Mouse (Mus musculus): ENCODE data around the gene Rapsn.

Rapsn gene

DNA sequence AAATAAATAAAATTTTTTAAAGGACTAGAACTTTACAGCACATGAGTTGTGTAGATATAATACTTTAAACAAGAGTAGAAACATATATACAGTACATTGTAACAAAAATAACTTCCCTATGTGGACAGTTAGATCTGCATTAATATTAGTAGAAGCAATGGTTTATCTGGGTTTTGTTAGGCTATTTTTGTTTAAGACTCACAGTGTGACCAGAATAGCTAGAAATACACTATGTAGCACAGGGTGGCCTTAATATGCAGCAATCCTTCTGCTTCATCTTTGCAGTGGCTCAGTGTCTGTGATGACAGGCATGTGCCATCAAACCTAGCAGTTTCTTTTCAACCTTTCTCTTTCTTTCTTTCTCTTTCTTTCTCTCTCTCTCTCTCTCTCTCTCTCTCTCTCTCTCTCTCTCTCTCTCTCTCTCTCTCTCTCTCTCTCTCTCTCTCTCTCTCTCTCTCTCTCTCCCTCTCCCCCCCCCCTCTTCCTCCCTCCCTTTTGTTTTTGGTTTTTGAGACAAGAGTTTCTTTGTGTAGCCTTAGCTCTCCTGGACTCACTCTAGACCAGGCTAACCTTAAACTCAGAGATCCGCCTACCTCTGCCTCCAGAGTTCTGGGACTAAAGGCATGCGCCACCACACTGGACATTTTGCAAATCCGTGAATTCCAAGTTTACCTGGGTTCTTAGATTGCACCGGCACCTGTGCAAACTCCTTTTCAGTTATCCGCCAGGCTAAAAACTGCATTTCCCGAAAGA, 17.9 kb downstream of the Rapsn start:
- no peak for DNase-seq (ENCODE audit: low spot score in 2 of 2)

DNA sequence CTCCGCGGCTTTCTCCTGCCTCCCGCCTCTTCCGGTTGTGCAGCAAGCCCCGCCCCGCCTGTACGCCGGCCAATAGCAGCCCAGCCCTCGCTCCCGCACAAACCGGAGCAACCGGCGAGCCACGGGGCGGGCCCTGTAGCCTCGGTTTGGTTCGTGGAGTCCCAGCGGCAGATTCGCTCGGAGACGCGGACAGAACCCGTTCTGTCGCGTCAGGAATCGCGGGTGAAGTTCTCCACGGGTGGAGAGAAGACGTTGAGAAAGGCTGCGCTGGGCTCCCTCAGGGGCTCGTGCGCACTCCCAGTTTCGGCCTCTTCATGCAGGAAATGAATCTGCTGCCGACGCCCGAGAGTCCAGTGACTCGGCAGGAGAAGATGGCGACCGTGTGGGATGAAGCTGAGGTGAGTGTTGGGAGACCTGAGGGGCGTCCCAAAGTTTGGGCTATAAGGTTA, 18.5 kb downstream of the Rapsn start, which contains the start of gene Psmc3:
Gene Psmc3, plus strand, starts transcription at position 76 of the 449 bp plus-strand sequence.
- peak; percentile 98 for DNase-seq (ENCODE audit: low spot score in 2 of 2)

DNA sequence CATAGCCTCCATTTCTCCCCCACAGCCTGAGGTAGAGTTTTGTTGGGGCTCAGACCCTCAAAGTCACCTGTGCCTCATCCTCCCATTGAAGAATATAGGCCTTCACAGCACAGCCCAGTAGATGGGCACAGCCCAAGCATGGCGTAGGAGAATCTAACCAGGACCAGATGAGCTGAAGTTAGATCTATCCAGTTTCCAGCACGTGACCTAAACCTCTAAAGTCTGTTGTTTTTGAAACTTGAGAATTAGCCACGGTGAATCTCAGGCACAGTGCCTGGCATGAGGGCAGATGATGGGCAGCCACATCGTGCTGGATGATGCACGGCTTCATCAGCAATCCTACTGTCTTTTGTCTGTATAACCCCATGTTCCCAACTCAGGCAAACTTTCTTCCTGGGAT, 23.0 kb downstream of the Rapsn start:
- DNase-seq (ENCODE audit: low spot score in 2 of 2): no peak

DNA sequence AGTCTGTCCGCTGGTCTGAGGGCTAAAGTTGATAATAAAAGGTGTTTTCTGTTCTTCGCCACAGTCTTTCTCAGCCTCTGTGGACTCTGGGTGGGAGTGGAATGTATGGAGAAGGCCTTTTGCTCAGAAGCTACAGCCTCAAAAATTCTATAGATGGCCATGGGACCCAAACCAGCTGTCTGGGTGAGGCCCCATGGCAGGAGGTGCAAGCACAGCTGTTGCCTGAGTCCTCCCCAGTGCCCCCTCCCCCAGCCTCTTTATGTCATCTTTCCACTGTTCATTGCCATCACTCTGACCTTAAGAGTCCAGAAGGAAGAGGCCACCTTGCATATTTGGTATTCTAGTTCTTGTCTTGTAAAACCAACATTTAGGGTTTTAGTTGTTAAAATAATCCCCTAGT, 24.0 kb downstream of the Rapsn start:
- DNase-seq (ENCODE audit: low spot score in 2 of 2): no peak

DNA sequence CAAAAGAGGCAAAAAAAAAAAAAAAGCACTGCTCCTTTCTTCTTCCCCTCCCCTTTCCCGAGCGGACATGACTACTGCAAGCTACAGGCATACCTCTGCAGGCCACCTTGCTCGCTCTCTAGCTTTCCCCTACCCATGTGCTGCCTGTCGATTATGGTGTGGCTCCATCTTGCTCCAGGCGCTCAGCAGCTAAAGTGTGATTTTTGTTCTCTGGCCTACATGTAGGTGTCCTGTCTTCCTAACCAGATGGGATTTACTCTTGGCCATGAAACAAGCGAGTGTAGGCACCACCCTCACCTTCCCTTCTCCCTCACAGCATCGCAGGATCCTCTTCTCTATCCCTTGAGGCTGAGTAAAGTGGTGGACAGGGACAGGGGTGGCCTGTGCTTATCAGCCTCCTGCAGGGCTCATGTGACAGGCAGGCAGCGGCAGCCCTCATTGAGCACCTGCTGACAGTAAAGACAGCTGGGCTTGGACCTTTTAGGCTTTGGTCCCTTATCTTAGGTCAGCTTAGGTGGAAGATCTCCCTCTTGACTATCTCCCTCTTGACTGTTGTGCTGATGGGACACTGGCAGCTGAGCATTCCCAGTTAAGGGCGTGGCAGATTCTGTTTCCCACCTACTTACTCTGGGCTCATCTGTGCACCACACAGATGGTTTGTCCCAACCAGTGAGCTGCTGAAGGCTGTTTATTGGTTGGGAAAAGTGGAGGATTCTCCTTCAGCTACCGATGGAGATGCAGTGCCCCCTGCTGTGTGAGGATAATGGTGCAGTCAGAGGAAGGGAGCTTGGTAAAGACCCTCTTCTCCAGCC, 25.3 kb downstream of the Rapsn start:
- peak; percentile 82 to 86 for DNase-seq (ENCODE audit: low spot score in 2 of 2)

DNA sequence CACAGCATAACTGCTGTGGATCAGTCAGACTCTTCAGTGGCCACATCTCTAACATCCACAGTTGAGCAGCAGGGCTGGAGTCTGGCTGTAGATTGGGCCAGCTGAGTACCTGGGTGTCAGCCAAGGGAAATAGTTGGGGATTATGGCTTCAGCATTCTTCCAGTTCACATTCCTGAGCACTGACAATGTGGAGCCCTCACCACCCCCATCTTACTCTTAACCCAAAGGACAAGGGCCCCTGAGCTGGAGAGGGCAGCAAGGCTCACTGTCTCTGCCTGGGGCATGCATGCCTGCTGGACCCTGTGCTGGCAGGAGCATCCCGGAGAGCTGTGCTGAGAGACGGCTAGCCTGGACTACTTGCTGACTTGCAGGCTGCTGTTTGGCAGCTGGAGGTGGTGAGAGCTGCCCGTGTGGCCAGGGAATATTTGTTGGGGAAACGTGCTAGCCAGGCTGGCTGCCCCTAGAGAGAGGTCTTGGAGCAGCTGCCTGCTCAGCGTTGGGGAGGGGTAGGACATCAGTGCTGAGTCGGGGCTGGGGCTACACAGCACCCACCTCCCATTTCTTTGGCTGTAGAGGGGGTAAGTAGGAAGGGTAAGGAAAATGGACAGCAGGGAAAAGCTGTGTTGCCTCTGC, 26.5 kb downstream of the Rapsn start:
- no peak for DNase-seq (ENCODE audit: low spot score in 2 of 2)

DNA sequence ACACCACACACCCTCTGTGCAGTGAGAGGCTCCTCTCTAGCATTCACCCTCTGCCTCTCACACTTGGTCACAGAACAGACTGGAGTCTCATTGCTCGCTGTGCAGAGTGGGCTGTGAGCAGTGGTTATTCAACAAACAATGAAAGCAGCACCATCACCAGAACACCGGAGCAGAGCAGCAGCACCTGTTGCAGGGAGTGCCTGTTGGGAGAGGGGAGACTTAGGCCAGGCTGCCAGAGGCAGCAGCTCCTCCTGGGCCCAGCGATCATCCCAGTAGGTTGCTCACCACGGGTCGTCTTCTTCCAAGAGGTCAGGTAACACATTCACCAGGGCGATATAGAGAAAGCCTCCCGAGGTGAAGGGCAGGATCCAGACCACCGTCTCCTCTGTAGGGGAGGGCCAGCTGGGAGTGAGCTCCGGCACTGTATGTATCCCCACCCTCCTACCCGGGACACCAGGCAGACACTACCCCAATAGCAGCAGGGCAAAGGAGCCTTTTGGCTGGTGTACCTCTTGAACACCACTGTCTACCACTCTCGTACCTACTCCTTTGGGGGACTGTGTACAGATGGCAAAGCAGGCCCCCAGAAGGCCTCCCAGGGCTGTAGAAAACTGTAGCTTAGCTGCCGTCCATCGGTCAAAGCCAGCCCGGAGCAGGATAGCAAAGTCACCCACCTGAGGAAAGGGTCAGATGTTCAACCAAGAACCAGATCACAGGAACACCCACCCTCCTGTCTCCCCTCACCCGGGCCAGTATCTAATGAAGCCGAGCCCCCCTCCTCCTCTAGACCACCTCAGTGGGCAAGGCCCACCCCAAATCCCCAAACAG, 27.6 kb downstream of the Rapsn start:
- no peak for DNase-seq (ENCODE audit: low spot score in 2 of 2)

DNA sequence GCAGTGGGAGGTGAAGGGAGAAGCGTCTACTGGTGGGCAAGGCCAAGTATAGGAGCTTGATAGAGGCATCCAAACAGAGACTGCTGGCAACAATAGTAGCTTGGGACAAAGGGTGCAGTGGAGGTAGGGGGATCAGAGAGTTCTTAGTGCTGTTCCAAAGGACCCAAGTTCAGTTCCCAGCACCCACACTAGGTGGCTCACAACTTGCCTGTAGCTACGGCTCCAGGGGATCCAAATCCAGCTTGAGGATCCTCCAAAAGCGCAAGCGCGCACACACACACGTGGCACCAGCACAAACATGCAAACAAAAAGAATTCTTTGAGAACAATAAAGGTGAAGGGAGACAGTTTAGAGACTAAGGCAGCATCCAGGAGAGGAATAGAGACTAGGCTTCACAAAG, 28.8 kb downstream of the Rapsn start:
- peak in 1 of 2 experiments; percentile 29 for DNase-seq (ENCODE audit: low spot score in 2 of 2)

DNA sequence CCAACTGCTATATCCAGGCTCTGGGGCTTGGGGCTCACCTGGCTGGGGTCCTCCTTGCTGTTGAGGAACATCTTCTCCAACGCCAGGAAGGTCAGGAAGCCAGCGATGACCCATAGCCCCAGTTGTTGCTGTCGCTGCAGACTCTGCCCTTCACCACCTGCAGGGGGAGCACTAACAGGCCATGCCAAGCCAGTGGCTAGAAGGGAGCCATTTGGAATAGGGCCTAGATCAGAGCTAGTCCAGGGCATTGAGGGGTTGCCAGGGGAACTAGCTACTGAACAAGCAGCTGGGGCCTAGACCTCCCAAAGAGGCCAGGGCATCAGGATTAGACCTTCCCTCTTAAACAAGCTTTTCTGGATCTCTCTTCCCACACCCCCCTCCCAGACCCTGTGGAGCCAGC, 30.1 kb downstream of the Rapsn start:
- DNase-seq (ENCODE audit: low spot score in 2 of 2): peak; percentile 76

DNA sequence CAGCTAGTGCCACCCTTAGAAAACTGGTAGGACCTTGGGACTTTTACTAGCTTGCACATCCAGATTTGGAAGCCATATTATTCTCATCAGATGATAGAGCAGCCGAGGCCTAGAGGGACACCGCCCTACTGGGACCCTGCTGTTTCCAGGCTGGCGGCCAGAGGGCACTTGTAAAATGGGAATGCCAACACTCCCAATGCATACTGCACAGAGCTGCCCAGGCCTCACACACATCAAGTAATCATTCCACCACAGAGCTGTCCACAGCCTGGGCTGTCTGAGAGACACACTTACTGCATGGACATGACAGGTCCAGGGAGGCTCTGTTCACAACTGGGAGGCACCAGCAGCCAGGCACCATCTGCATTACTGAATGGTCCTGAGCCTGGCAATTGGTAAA, 31.0 kb downstream of the Rapsn start:
- DNase-seq (ENCODE audit: low spot score in 2 of 2): no peak

DNA sequence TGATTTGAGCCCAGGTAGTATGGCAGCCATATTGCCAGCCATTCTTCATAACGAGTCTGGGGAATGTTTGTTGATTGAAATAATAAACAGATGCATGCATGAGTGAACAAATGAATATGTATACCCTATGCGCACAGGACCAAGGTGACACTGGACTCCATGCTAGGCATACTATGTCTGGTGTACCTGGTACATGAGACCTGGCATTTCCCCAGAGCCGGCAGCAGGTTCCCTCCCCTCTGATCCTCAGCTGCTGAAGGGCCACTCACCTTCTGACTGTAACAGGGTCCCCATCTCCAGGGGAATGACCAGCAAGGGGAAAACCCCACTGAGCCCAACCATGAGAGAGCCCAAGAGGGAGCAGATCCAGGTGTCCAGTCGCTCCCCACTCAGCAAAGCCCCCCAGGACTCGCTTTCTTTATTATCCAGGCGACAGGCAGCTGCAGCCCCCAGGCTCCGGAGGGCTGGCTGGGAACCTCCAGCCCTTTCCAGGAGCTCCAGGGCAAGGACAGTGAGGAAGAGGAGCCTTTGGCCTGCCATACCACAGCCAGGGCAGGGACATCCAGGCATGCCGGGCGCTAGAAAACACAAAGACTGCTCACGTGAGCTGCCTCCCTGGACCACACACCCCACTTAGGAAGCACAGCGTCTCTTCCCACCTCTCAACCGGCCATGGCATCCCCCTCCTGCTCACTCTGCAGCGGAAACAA, 32.9 kb downstream of the Rapsn start:
- no peak for DNase-seq (ENCODE audit: low spot score in 2 of 2)

DNA sequence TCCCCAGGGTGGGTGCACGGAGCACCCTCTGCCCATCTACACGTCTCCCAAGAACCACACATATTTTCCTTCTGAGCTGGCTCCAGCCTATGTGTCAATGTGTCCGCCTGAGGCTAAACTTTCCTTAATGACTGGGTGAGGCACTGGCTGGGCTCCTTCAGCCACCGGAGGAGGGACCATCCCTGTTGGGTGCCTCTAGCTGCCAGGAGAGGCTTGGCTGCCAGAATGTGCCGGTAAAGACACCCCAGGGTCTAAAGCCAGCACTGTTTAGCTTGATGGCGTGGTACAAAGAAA, 33.4 kb downstream of the Rapsn start:
- DNase-seq (ENCODE audit: low spot score in 2 of 2): no peak

DNA sequence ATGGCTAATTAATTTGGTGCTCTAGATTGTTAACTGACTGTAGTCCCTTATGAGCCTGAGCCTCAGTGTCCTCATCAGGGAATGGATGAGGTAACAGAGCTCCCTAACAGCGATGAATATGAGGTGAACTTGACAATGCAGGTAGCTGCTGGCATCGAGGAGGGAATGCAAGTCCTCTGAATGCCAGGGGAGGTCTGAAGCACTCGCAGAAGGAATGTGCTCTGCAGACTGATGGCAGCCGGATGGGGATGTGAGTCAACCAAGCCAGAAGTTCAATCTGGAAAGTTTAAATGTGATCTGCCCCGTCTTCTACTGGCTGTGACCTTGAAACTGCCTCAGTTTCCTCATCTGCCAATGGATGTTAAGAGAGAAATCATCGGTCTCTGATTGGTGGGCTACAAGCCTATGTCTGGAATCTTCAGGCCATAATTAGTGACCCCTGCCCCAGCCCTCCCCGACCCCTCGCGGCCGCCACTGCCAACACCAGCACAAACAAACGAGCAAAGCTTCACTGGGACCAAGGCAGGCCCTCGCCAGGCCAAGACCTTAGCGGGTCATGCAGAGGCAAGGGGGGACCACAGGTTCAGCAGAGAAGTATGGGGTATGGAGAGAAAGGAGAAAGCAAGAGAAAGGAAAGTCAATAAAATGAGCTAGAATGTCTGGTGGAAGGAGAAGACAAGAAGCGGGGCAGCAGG, 34.0 kb downstream of the Rapsn start:
- peak; percentile 34 to 46 for DNase-seq (ENCODE audit: low spot score in 2 of 2)

DNA sequence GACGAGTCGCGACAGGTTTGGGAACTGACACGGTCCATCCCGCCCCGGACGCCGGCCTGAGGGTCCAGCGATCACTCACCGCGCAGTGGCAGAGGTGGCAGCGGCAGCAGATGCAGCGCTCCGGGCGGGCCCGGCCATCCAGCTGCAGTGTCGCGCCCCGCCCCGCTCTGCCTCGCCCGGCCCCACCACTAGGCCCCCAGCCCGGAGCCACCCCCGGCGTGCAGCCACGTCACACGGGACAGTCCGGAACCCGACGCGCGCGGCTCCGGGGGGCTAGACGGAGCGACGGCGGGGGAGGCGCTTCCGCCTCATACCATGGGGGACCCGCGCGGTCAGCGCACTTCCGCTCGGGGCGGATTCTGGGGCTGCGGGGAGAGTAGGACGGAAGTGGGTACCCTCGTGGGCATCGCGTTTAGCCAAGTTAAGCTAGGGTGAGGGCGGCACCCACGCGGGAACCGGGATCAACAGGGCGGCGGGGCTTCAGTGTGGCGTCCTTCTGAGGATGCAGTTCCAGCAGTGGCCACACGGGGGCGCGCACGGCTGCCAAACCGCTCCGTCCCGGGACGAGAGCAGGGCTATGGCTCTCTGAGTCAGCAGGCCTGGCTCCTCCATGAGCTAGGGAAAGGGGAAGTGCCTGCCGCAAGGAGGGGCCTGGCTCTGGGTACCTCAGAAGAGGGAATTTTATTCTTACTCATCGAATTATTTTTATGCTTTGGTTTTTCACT, 34.8 kb downstream of the Rapsn start, which contains the start of gene Slc39a13:
Gene Slc39a13, minus strand, starts transcription at position 342 of the 725 bp plus-strand sequence.
- peak; percentile 96 to 97 for DNase-seq (ENCODE audit: low spot score in 2 of 2)

DNA sequence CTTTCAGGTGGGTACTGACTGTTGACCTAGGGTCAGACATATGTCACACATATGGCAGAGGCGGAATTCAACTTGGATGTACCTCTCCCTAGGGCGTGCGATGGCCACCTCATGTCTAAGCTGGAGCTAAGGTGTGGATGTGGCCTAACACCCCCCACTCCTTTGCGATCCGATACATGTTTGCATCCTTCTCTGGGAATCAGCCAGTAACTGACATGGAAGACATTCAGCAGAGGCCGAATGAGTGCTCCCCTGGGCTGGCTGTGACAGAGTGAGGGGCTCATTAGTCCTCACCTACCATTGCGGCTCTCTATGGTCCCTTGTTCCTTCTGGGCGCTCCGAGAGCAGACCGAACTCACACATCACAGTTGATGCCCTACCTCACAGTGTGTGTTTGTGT, 35.6 kb downstream of the Rapsn start:
- DNase-seq (ENCODE audit: low spot score in 2 of 2): peak; percentile 32 to 47

DNA sequence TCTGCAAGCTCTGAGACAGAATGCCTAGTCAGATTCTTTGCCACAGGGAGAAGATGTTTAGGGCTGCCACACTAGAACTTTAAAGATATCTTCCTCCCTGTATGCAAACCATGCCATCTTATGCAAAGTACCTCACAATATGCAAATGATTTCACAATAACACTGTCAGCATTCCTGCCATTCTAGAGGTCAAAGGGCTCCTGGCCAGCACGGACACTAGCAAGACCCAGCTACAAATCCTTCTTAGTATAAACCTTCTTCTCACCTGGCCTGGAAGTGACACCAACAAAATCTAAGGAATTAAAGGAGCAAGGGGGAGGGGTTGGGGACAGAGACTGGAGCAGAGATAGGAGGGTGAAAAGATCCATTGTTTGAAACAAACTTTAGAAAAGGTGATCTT, 36.7 kb downstream of the Rapsn start:
- no peak for DNase-seq (ENCODE audit: low spot score in 2 of 2)

DNA sequence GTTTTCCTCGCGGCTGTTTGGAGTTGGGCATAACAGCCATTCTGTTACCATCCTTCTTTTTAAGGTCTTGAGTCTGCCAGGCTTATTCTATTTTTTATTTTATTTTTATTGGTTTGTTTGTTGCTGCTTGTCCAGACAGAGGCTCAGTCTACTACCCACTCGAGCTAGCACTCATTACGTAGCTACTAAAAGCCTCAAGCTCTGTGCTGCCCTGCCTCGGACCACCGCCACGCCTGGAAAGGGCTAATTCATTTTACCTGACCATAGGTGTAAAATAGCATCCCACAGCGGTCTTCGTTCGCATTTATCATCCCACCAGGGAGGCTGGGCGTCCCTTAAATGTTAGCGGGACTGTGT, 42.5 kb downstream of the Rapsn start:
- no peak for DNase-seq (ENCODE audit: low spot score in 2 of 2)

DNA sequence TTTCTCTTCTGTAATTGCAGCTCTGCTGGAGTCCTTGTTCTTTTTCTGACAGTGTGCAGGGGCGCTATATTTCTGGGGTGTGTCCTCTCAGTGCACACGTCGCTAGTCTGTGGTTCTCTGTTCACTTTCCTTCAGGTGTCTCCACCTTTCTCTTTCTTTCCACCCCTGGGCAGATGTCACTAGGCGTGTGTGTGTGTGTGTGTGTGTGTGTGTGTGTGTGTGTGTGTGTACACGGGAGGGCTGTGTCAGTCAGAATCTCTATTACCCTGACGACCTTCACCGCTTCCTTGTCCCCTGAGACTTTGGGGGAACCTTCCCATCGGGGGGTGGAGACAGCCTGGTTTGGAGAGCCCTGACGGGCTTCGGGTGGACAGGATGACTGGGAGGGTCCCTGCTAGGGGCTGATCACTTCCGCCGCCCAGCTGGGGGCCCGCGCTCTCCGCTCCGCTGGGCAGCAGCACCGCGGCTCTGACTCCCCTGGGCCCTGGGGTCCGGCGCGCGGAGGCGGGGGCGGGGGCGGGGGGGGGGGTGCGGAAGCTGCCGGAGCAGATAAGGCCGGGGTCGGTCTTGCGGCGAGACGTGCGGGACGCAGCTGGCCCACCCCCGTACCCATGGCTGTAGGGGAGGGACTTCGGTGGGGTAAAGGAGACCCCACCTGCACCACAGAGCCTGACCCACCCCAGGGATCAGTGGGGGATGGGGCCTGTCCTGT, 43.0 kb downstream of the Rapsn start:
- DNase-seq (ENCODE audit: low spot score in 2 of 2): peak in 1 of 2 experiments; percentile 33

DNA sequence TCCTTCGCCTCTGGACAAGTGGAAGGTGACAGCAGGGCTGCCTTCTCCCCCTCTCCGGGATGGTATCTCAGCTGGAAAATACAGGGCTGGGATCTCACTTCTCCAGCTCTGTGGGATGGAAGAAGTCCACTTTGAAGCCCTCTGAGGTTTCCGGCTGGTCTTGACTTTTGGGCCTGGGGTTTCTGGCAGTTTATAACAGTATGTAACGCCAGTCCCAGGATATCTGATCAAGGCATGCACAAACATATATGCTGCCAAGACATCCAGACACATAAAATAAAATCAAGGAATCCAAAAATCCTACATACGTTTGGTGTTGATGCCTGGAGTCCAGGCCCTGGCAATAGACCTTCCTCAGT, 43.6 kb downstream of the Rapsn start:
- DNase-seq (ENCODE audit: low spot score in 2 of 2): no peak

Data from right cerebral cortex, postnatal 10 days (tissue).